Mouse (Mus musculus) kidney, embryonic 15.5 days (tissue): ENCODE measurements around the gene Gm572. TPM values are rescaled to one million over a fixed set of nuclear protein-coding genes. Genes with fewer than 3 reads are reported as not detected.

Experiments
- ATAC-seq: fragments of 200-750 bp; cut with Nextera tagmentation; replicated peaks from 2 replicates; pipeline ENCODE4 v1.8.0; 2017; ENCODE audit warnings: moderate TSS enrichment; ENCODE audit not compliant: low FRiP score
- H3K27ac ChIP-seq: fragments of 300-500 bp; sonication (generic); 2 replicates; pipeline ENCODE4 v1.5.1; 2015; ENCODE audit warnings: mild to moderate bottlenecking, inconsistent platforms
- H3K27me3 ChIP-seq: fragments of 300-500 bp; sonication (generic); 2 replicates; pipeline ENCODE4 v1.6.1; 2015; ENCODE audit warnings: inconsistent platforms
- H3K36me3 ChIP-seq: fragments of 300-500 bp; sonication (generic); 2 replicates; pipeline ENCODE4 v1.6.1; 2015; ENCODE audit warnings: inconsistent platforms
- H3K4me1 ChIP-seq: fragments of 300-500 bp; sonication (generic); 2 replicates; pipeline ENCODE4 v1.6.1; 2015; ENCODE audit warnings: inconsistent platforms
- H3K4me2 ChIP-seq: fragments of 300-500 bp; sonication (generic); 2 replicates; pipeline ENCODE4 v1.6.1; 2015; ENCODE audit warnings: moderate library complexity, mild to moderate bottlenecking, inconsistent platforms
- H3K4me3 ChIP-seq: fragments of 300-500 bp; sonication (generic); replicated peaks from 2 replicates; pipeline ENCODE4 v1.5.1; 2015; ENCODE audit warnings: mild to moderate bottlenecking, inconsistent platforms
- H3K9ac ChIP-seq: fragments of 300-500 bp; sonication (generic); 2 replicates; pipeline ENCODE4 v1.6.1; 2015; ENCODE audit warnings: mild to moderate bottlenecking, inconsistent platforms
- H3K9me3 ChIP-seq: fragments of 300-500 bp; sonication (generic); replicated peaks from 2 replicates; pipeline ENCODE4 v1.6.1; 2016; ENCODE audit warnings: inconsistent platforms
- WGBS: fragments of 180-500 bp; shearing (Covaris S2); methylation state at CpG from one replicate; pipeline ENCODE4 v1.1.7; 2015; ENCODE audit warnings: mixed read lengths; 5-methylcytosine and 5-hydroxymethylcytosine counted together
- polyA plus RNA-seq: library from polyadenylated mRNA; unstranded; fragments of >200 nt; fragmentation: Nextera tagmentation; extraction: Ambion mirVana; gene quantifications from 2 replicates; pipeline ENCODE4 v1.2.1, GENCODE M21; 2015

Gene Gm572
- polyA plus RNA-seq, 1 experiment from 2014 or later, result not detected

GRCm38 (mm10) chr4:148626623-148627185, 16.4 kb upstream of the Gm572 start, which contains the start of gene Tardbp:
Gene Tardbp, minus strand, starts transcription at chr4:148627019.
- Histone ChIP-seq H3K9ac (peak within 1 kb of the TSS; percentile 98), H3K4me2 (peak within 1 kb of the TSS; percentile 80), H3K36me3 (peaks cover 35% of the 10 kb centered on the region), H3K4me1 (peaks cover 30% of the 10 kb centered on the region), H3K27me3 (no peaks in the 10 kb centered on the region), H3K27ac (peak within 1 kb of the TSS; percentile 96), H3K4me3 (peak within 1 kb of the TSS; percentile 87), H3K9me3 (no peaks in the 10 kb centered on the region)
- under 1% methylated on average over 50 of the region's 51 CpGs for WGBS
- ATAC-seq, result peak; percentile 97

GRCm38 (mm10) chr4:148627246-148627645, 15.9 kb upstream of the Gm572 start:
- H3K4me2 ChIP-seq, result peak overlapping the region; percentile 80
- no peaks in the 10 kb centered on the region for H3K9me3 ChIP-seq
- peak overlapping the region; percentile 87 for H3K4me3 ChIP-seq
- no peaks in the 10 kb centered on the region for H3K27me3 ChIP-seq
- peaks cover 29% of the 10 kb centered on the region for H3K36me3 ChIP-seq
- WGBS, result 62% methylated on average over 3 of the region's 3 CpGs
- no peak overlapping the region for H3K9ac ChIP-seq
- H3K4me1 ChIP-seq, result peaks cover 26% of the 10 kb centered on the region
- peak; percentile 5; the same call in 1 of the 2 replicates for ATAC-seq
- H3K27ac ChIP-seq, result peak overlapping the region; percentile 96

GRCm38 (mm10) chr4:148632013-148632692, 11.0 kb upstream of the Gm572 start:
- Histone ChIP-seq H3K4me3 (no peak overlapping the region), H3K9me3 (no peaks in the 10 kb centered on the region), H3K4me2 (no peak overlapping the region), H3K9ac (no peak overlapping the region), H3K36me3 (no peaks in the 10 kb centered on the region), H3K27ac (peak overlapping the region; percentile 81), H3K27me3 (no peaks in the 10 kb centered on the region), H3K4me1 (peaks cover 7% of the 10 kb centered on the region; the same call in 1 of the 2 replicates)
- ATAC-seq, result peak; percentile 58
- 69% methylated on average over 3 of the region's 3 CpGs for WGBS

GRCm38 (mm10) chr4:148633395-148634061, 9.6 kb upstream of the Gm572 start:
- Histone ChIP-seq H3K27ac (0 out of 2 replicates have a peak overlapping the region, but pooled peaks have one; percentile 81), H3K36me3 (no peaks in the 10 kb centered on the region), H3K27me3 (no peaks in the 10 kb centered on the region), H3K4me1 (peaks cover 7% of the 10 kb centered on the region; the same call in 1 of the 2 replicates), H3K4me2 (no peak overlapping the region), H3K9me3 (no peaks in the 10 kb centered on the region), H3K9ac (no peak overlapping the region), H3K4me3 (no peak overlapping the region)
- 44% methylated on average over 2 of the region's 2 CpGs for WGBS
- ATAC-seq, result no peak

- ATAC-seq, result no peak
- H3K27me3 ChIP-seq, result no peaks in the 10 kb centered on the region
- no peaks in the 10 kb centered on the region for H3K36me3 ChIP-seq
- peaks cover 7% of the 10 kb centered on the region; the same call in 1 of the 2 replicates for H3K4me1 ChIP-seq
- H3K4me3 ChIP-seq, result no peak overlapping the region
- H3K27ac ChIP-seq, result no peak overlapping the region
- 75% methylated on average over 2 of the region's 2 CpGs for WGBS
- H3K9ac ChIP-seq, result no peak overlapping the region
- no peaks in the 10 kb centered on the region for H3K9me3 ChIP-seq
- no peak overlapping the region for H3K4me2 ChIP-seq
These were observed 7.8 kb upstream of the Gm572 start for GRCm38 (mm10) chr4:148635309-148635708.

GRCm38 (mm10) chr4:148638302-148638701, 4.8 kb upstream of the Gm572 start:
- Histone ChIP-seq H3K27ac (peak overlapping the region; percentile 27; the same call in 1 of the 2 replicates), H3K4me3 (no peak overlapping the region), H3K27me3 (no peaks in the 10 kb centered on the region), H3K9ac (no peak overlapping the region), H3K4me2 (no peak overlapping the region), H3K9me3 (no peaks in the 10 kb centered on the region), H3K4me1 (peaks cover 13% of the 10 kb centered on the region), H3K36me3 (no peaks in the 10 kb centered on the region)
- 23% methylated on average over 9 of the region's 9 CpGs for WGBS
- ATAC-seq, result no peak

GRCm38 (mm10) chr4:148639455-148639854, 3.7 kb upstream of the Gm572 start:
- ATAC-seq, result no peak
- Histone ChIP-seq H3K36me3 (no peaks in the 10 kb centered on the region), H3K4me2 (no peak overlapping the region), H3K27ac (no peak overlapping the region), H3K9me3 (no peaks in the 10 kb centered on the region), H3K9ac (no peak overlapping the region), H3K27me3 (no peaks in the 10 kb centered on the region), H3K4me3 (no peak overlapping the region), H3K4me1 (peaks cover 20% of the 10 kb centered on the region)
- WGBS, result 80% methylated on average over 2 of the region's 2 CpGs

GRCm38 (mm10) chr4:148641121-148641520, 2.0 kb upstream of the Gm572 start:
- peaks cover 20% of the 10 kb centered on the region for H3K4me1 ChIP-seq
- H3K9me3 ChIP-seq, result no peaks in the 10 kb centered on the region
- H3K27ac ChIP-seq, result peak overlapping the region; percentile 83
- H3K27me3 ChIP-seq, result no peaks in the 10 kb centered on the region
- H3K36me3 ChIP-seq, result no peaks in the 10 kb centered on the region
- no peak overlapping the region for H3K4me3 ChIP-seq
- no peak overlapping the region for H3K4me2 ChIP-seq
- peak; percentile 64 for ATAC-seq
- no peak overlapping the region for H3K9ac ChIP-seq
- WGBS, result 61% methylated on average over 5 of the region's 5 CpGs

- WGBS, result 7% methylated on average over 9 of the region's 9 CpGs
- peak; percentile 33; the same call in 1 of the 2 replicates for ATAC-seq
- peak overlapping the region; percentile 66; the same call in 1 of the 2 replicates for H3K27ac ChIP-seq
- H3K4me3 ChIP-seq, result peak overlapping the region; percentile 20; the same call in 1 of the 2 replicates
- no peak overlapping the region for H3K9ac ChIP-seq
- H3K9me3 ChIP-seq, result no peaks in the 10 kb centered on the region
- H3K27me3 ChIP-seq, result no peaks in the 10 kb centered on the region
- no peaks in the 10 kb centered on the region for H3K36me3 ChIP-seq
- H3K4me1 ChIP-seq, result peaks cover 17% of the 10 kb centered on the region
- H3K4me2 ChIP-seq, result peak overlapping the region; percentile 49
These were observed 1.0 kb downstream of the Gm572 start for GRCm38 (mm10) chr4:148644157-148644511.

- no peaks in the 10 kb centered on the region for H3K27me3 ChIP-seq
- ATAC-seq, result no peak
- no peak overlapping the region for H3K27ac ChIP-seq
- no peaks in the 10 kb centered on the region for H3K9me3 ChIP-seq
- WGBS, result 89% methylated on average over 6 of the region's 6 CpGs
- H3K36me3 ChIP-seq, result no peaks in the 10 kb centered on the region
- H3K4me2 ChIP-seq, result no peak overlapping the region
- H3K4me3 ChIP-seq, result no peak overlapping the region
- no peak overlapping the region for H3K9ac ChIP-seq
- H3K4me1 ChIP-seq, result peaks cover 17% of the 10 kb centered on the region
These were observed 1.8 kb downstream of the Gm572 start for GRCm38 (mm10) chr4:148644926-148645325.

- Histone ChIP-seq H3K9ac (no peak overlapping the region), H3K36me3 (no peaks in the 10 kb centered on the region), H3K4me1 (peaks cover 14% of the 10 kb centered on the region), H3K4me2 (no peak overlapping the region), H3K27me3 (no peaks in the 10 kb centered on the region), H3K4me3 (no peak overlapping the region), H3K9me3 (no peaks in the 10 kb centered on the region), H3K27ac (no peak overlapping the region)
- ATAC-seq, result no peak
- whole genome bisulfite sequencing, result 74% methylated on average over 11 of the region's 11 CpGs
These were observed 3.5 kb downstream of the Gm572 start for GRCm38 (mm10) chr4:148646616-148647015.

- Histone ChIP-seq H3K4me2 (no peak overlapping the region), H3K27ac (no peak overlapping the region), H3K36me3 (no peaks in the 10 kb centered on the region), H3K9me3 (no peaks in the 10 kb centered on the region), H3K4me1 (peaks cover 1% of the 10 kb centered on the region), H3K4me3 (no peak overlapping the region), H3K27me3 (no peaks in the 10 kb centered on the region), H3K9ac (no peak overlapping the region)
- no peak for ATAC-seq
- 75% methylated on average over 3 of the region's 3 CpGs for WGBS
These were observed 6.2 kb downstream of the Gm572 start for GRCm38 (mm10) chr4:148649309-148649708.
